Mouse (Mus musculus): ENCODE results near the gene Sgms1.

Gene Sgms1

GRCm38 (mm10) chr19:32287839-32288238, 101.7 kb downstream of the Sgms1 start:
- DNase-seq, result no peak

- no peak for DNase-seq
Measured at GRCm38 (mm10) chr19:32285455-32285831, 104.1 kb downstream of the Sgms1 start.

- DNase-seq, result no peak
Measured at GRCm38 (mm10) chr19:32284681-32285454, 104.6 kb downstream of the Sgms1 start.

- DNase-seq, result no peak
Measured at GRCm38 (mm10) chr19:32281917-32282316, 107.6 kb downstream of the Sgms1 start.

GRCm38 (mm10) chr19:32280380-32280779, 109.1 kb downstream of the Sgms1 start:
- DNase-seq, result no peak

- no peak for DNase-seq
Measured at GRCm38 (mm10) chr19:32279400-32279799, 110.1 kb downstream of the Sgms1 start.

- DNase-seq, result no peak
Measured at GRCm38 (mm10) chr19:32277869-32278268, 111.6 kb downstream of the Sgms1 start.

- DNase-seq, result no peak
Measured at GRCm38 (mm10) chr19:32277287-32277686, 112.2 kb downstream of the Sgms1 start.

- DNase-seq, result no peak
Measured at GRCm38 (mm10) chr19:32276817-32277216, 112.7 kb downstream of the Sgms1 start.

GRCm38 (mm10) chr19:32276263-32276662, 113.3 kb downstream of the Sgms1 start:
- no peak for DNase-seq

- DNase-seq, result no peak
Measured at GRCm38 (mm10) chr19:32275068-32275925, 114.2 kb downstream of the Sgms1 start.

GRCm38 (mm10) chr19:32274145-32274544, 115.4 kb downstream of the Sgms1 start:
- no peak for DNase-seq

- no peak for DNase-seq
Measured at GRCm38 (mm10) chr19:32273714-32274113, 115.8 kb downstream of the Sgms1 start.

GRCm38 (mm10) chr19:32272475-32273260, 116.8 kb downstream of the Sgms1 start:
- no peak for DNase-seq

- DNase-seq, result no peak
Measured at GRCm38 (mm10) chr19:32271455-32272200, 117.9 kb downstream of the Sgms1 start.

GRCm38 (mm10) chr19:32269844-32270176, 119.7 kb downstream of the Sgms1 start:
- no peak for DNase-seq

- DNase-seq, result no peak
Measured at GRCm38 (mm10) chr19:32269141-32269843, 120.2 kb downstream of the Sgms1 start.

- DNase-seq, result no peak
Measured at GRCm38 (mm10) chr19:32268562-32268961, 121.0 kb downstream of the Sgms1 start.

GRCm38 (mm10) chr19:32266385-32267252, 122.9 kb downstream of the Sgms1 start:
- no peak for DNase-seq

- no peak for DNase-seq
Measured at GRCm38 (mm10) chr19:32263753-32264152, 125.8 kb downstream of the Sgms1 start.

Data from cerebellum, adult 11 months (tissue).